Mouse (Mus musculus): ENCODE measurements around the gene Tdg. TPM values are rescaled to one million over a fixed set of nuclear protein-coding genes. Genes with fewer than 3 reads are reported as not detected.

Gene Tdg
- polyA plus RNA-seq, 1 experiment from 2014 or later, result 27.5 TPM

DNA sequence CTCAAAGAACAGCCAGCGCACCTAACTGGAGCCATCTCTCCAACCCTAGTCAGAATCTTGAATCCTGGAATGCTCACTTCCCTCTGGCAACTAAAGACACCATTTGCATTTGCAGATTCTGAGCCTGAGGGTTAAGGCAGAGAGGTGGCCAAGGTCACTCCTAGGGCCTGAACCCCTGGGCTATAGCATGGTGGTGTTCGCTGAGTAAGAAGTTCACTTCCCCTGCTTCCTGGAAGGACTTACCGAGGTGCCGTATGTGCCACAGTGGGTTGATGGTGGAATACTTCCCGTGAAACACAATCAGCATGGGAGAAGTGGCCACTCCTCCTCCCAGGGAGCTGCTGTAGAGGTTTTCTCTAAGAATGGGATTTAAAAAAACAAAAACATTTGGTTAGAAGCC lies 23.0 kb downstream of the Tdg start:
- Histone ChIP-seq H3K36me3 (ENCODE audit: control insufficient read depth, insufficient read depth) (peaks cover 5% of the 10 kb centered on the region), H3K27me3 (ENCODE audit: control insufficient read depth, insufficient read depth, low read depth, low read length) (no peaks in the 10 kb centered on the region), H3K9ac (ENCODE audit: low read depth, low read length) (no peak overlapping the region), H3K9me3 (replicated peaks; ENCODE audit: control insufficient read depth, low read length) (no peaks in the 10 kb centered on the region), H3K4me1 (ENCODE audit: control insufficient read depth, low read depth, low read length) (no peaks in the 10 kb centered on the region), H3K4me2 (ENCODE audit: low read depth, low read length) (no peak overlapping the region), H3K27ac (ENCODE audit: low read length) (no peak overlapping the region), H3K4me3 (ENCODE audit: low read depth, low read length) (no peak overlapping the region)
- 63% methylated on average over 5 of the region's 5 CpGs for WGBS (ENCODE audit: insufficient replicate concordance)
- ATAC-seq (ENCODE audit: low read depth), result no peak

DNA sequence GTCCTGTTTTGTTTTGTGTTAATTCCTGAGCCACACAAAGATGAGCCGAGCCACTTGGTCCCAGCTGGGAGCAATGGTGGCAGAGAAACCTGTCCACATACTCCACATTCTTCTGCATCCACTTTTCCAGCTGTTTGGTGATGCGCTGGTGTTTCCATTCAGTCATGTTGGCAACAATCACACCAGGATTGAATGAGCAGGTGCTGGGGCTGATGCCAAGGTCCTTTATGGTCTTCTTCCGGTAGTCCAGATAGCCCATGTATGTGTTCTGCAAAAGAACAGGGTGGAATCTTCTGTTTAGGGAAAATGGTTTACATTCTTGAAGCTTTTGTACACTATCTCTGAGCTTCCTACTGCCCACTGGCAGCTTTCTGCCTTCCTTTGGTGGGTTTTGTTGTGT lies 25.0 kb downstream of the Tdg start:
- H3K27me3 ChIP-seq (ENCODE audit: control insufficient read depth, insufficient read depth, low read depth, low read length), result no peaks in the 10 kb centered on the region
- no peak overlapping the region for H3K4me2 ChIP-seq (ENCODE audit: low read depth, low read length)
- no peak overlapping the region for H3K4me3 ChIP-seq (ENCODE audit: low read depth, low read length)
- H3K27ac ChIP-seq (ENCODE audit: low read length), result no peak overlapping the region
- no peaks in the 10 kb centered on the region for H3K9me3 ChIP-seq (replicated peaks; ENCODE audit: control insufficient read depth, low read length)
- H3K36me3 ChIP-seq (ENCODE audit: control insufficient read depth, insufficient read depth), result peaks cover 3% of the 10 kb centered on the region
- no peak for ATAC-seq (ENCODE audit: low read depth)
- no peak overlapping the region for H3K9ac ChIP-seq (ENCODE audit: low read depth, low read length)
- H3K4me1 ChIP-seq (ENCODE audit: control insufficient read depth, low read depth, low read length), result no peaks in the 10 kb centered on the region
- 73% methylated on average over 3 of the region's 3 CpGs for whole genome bisulfite sequencing (ENCODE audit: insufficient replicate concordance)

DNA sequence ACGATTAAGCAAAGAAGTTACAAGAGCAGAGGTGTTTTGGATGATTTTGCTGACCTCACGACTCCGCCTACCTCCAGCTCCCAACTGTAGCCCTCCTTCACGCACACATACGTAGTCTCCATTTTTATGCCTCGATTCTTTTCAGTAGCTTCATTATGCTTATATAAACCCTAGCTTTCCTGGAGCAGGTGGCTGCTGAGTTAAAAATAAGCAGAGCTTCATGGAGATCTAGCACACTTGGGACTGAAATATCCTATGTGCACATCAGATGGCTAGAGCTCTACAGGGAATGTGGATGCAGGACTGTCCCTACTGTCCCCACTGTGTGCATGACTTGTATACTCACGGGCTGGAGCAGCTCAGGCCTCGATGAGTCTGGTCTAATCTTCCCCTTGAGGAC lies 32.2 kb downstream of the Tdg start:
- Histone ChIP-seq H3K27ac (ENCODE audit: low read length) (no peak overlapping the region), H3K36me3 (ENCODE audit: control insufficient read depth, insufficient read depth) (no peaks in the 10 kb centered on the region), H3K9ac (ENCODE audit: low read depth, low read length) (no peak overlapping the region), H3K27me3 (ENCODE audit: control insufficient read depth, insufficient read depth, low read depth, low read length) (no peaks in the 10 kb centered on the region), H3K4me1 (ENCODE audit: control insufficient read depth, low read depth, low read length) (peaks cover 6% of the 10 kb centered on the region), H3K4me3 (ENCODE audit: low read depth, low read length) (no peak overlapping the region), H3K9me3 (replicated peaks; ENCODE audit: control insufficient read depth, low read length) (no peaks in the 10 kb centered on the region), H3K4me2 (ENCODE audit: low read depth, low read length) (no peak overlapping the region)
- WGBS (ENCODE audit: insufficient replicate concordance), result 66% methylated on average over 8 of the region's 8 CpGs
- ATAC-seq (ENCODE audit: low read depth), result no peak

DNA sequence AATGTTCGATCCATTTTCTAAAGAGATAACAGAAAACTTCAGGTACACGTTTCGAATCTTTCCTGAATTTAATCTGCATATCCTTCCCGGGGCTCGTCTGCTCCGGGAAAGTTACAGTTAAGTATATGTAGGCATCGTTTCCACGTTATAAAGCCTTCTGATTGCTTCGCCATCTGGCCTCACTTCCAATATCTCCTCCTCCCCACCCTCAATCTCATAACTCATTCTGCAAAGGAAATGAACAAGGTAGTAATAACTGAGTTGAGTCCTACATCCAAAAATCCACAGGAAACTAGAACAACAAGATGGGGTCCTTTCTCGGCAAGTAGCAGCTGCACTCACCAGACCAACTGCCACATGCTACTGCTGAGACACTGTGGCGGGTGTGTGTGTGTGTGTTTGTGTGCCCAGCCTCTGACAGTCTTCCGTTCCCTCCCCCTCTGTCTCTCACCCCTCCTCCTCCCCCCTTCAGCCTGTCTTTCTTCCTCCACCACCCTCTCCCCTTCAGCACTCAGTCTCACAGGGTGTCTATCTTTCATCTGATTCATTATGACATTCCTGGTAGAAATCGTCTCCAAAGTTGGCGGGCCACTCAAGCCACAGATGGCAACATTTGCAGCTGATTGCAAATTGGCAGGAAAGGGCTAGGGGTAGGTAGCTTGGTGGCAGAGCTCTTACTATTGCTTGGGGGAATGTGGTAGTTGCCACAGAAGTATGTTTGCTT lies 32.8 kb downstream of the Tdg start:
- no peak overlapping the region for H3K4me3 ChIP-seq (ENCODE audit: low read depth, low read length)
- no peak overlapping the region for H3K27ac ChIP-seq (ENCODE audit: low read length)
- peaks cover 6% of the 10 kb centered on the region for H3K4me1 ChIP-seq (ENCODE audit: control insufficient read depth, low read depth, low read length)
- no peaks in the 10 kb centered on the region for H3K36me3 ChIP-seq (ENCODE audit: control insufficient read depth, insufficient read depth)
- no peak overlapping the region for H3K9ac ChIP-seq (ENCODE audit: low read depth, low read length)
- H3K9me3 ChIP-seq (replicated peaks; ENCODE audit: control insufficient read depth, low read length), result no peaks in the 10 kb centered on the region
- H3K27me3 ChIP-seq (ENCODE audit: control insufficient read depth, insufficient read depth, low read depth, low read length), result no peaks in the 10 kb centered on the region
- ATAC-seq (ENCODE audit: low read depth), result no peak
- 57% methylated on average over 14 of the region's 14 CpGs for WGBS (ENCODE audit: insufficient replicate concordance)
- H3K4me2 ChIP-seq (ENCODE audit: low read depth, low read length), result no peak overlapping the region

DNA sequence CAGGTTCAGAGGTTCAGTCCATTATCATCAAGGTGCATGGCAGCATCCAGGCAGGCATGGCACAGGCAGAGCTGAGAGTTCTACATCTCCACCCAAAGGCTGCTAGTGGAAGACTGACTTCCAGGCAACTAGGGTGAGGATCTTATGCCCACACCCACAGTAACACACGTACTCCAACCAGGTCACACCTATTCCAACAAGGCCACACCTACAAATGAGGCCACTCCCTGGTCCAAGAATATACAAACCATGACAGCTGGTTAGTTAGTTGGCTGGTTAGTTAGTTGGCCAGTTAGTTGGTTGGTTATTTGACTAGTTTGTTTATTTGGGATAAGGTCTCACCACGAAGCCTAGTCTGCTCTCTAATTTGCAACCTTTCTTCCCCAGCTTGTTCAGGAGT lies 33.7 kb downstream of the Tdg start:
- ATAC-seq (ENCODE audit: low read depth), result no peak
- Histone ChIP-seq H3K9me3 (replicated peaks; ENCODE audit: control insufficient read depth, low read length) (no peaks in the 10 kb centered on the region), H3K27ac (ENCODE audit: low read length) (no peak overlapping the region), H3K36me3 (ENCODE audit: control insufficient read depth, insufficient read depth) (no peaks in the 10 kb centered on the region), H3K4me2 (ENCODE audit: low read depth, low read length) (no peak overlapping the region), H3K4me3 (ENCODE audit: low read depth, low read length) (no peak overlapping the region), H3K9ac (ENCODE audit: low read depth, low read length) (no peak overlapping the region), H3K27me3 (ENCODE audit: control insufficient read depth, insufficient read depth, low read depth, low read length) (no peaks in the 10 kb centered on the region), H3K4me1 (ENCODE audit: control insufficient read depth, low read depth, low read length) (peaks cover 6% of the 10 kb centered on the region)
- WGBS (ENCODE audit: insufficient replicate concordance), result 51% methylated on average over 2 of the region's 2 CpGs

DNA sequence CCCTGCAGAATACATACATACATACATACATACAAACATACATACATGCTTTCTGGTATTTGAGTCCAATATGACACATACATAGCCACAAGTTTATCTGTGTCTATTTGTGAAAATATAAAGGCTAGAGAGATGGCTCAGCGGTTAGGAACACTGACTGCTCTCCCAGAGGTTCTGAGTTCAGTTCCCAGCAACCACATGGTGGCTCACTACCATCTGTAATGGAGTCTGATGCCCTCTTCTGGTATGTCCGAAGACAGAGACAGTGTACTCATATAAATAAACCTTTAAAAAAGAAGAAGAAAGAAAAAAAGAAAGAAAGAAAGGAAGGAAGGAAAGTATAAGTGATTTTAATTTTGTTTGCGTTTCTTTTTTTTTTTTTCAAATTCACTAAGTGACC lies 36.3 kb downstream of the Tdg start:
- Histone ChIP-seq H3K4me3 (ENCODE audit: low read depth, low read length) (no peak overlapping the region), H3K4me2 (ENCODE audit: low read depth, low read length) (no peak overlapping the region)
- WGBS (ENCODE audit: insufficient replicate concordance), result 54% methylated on average over 3 of the region's 3 CpGs

DNA sequence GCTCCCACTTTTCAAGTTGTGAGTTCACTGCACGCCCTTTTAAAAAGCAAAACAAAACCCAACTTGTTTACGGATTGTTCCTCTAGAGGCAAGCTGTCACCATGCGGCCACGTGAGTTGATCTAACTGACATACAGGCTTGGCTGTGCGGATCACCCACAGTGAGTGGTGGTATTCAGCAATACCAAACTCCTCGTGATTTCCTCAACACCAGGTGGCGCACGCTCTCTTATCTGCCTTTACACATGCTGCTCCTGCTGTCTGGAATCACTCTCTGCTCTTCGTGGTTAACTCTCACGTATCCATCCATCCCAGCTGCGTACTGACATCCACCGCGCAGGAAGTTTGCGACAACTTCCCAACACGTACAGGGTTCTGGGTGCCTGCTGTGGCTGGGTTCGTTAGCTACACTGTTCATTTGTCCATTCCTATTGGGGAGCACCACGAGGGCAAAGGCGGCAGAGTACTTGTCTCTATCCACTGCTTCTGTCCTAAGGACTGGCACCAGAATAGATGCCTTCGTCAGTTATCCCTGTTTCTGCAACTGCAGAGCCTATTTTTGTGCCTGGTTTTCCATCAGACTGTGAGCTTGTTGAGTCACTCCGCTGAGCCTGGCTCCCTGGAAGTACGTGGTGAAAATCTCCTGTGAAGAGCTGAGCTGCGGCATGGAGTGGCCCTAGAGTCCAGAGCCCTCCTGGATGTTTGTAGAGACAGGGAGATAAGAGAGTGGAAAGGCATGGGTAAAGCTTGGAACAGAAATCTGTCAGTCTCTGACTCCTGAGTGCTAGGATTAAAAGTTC lies 37.0 kb downstream of the Tdg start:
- H3K4me3 ChIP-seq (ENCODE audit: low read depth, low read length), result no peak overlapping the region
- peak overlapping the region; percentile 49 for H3K4me2 ChIP-seq (ENCODE audit: low read depth, low read length)
- no peak overlapping the region for H3K27ac ChIP-seq (ENCODE audit: low read length)
- H3K9ac ChIP-seq (ENCODE audit: low read depth, low read length), result peak overlapping the region; percentile 24; the same call in 1 of the 2 replicates
- WGBS (ENCODE audit: insufficient replicate concordance), result 14% methylated on average over 22 of the region's 22 CpGs
- no peaks in the 10 kb centered on the region for H3K27me3 ChIP-seq (ENCODE audit: control insufficient read depth, insufficient read depth, low read depth, low read length)
- H3K4me1 ChIP-seq (ENCODE audit: control insufficient read depth, low read depth, low read length), result peaks cover 6% of the 10 kb centered on the region
- ATAC-seq (ENCODE audit: low read depth), result peak; percentile 71
- no peaks in the 10 kb centered on the region for H3K36me3 ChIP-seq (ENCODE audit: control insufficient read depth, insufficient read depth)
- no peaks in the 10 kb centered on the region for H3K9me3 ChIP-seq (replicated peaks; ENCODE audit: control insufficient read depth, low read length)

More for the DNA sequence above, 36.3 kb downstream of the Tdg start:
- Histone ChIP-seq H3K27ac (ENCODE audit: low read length) (no peak overlapping the region), H3K9ac (ENCODE audit: low read depth, low read length) (no peak overlapping the region), H3K4me1 (ENCODE audit: control insufficient read depth, low read depth, low read length) (peaks cover 6% of the 10 kb centered on the region), H3K27me3 (ENCODE audit: control insufficient read depth, insufficient read depth, low read depth, low read length) (no peaks in the 10 kb centered on the region), H3K9me3 (replicated peaks; ENCODE audit: control insufficient read depth, low read length) (no peaks in the 10 kb centered on the region), H3K36me3 (ENCODE audit: control insufficient read depth, insufficient read depth) (no peaks in the 10 kb centered on the region)
- no peak for ATAC-seq (ENCODE audit: low read depth)

DNA sequence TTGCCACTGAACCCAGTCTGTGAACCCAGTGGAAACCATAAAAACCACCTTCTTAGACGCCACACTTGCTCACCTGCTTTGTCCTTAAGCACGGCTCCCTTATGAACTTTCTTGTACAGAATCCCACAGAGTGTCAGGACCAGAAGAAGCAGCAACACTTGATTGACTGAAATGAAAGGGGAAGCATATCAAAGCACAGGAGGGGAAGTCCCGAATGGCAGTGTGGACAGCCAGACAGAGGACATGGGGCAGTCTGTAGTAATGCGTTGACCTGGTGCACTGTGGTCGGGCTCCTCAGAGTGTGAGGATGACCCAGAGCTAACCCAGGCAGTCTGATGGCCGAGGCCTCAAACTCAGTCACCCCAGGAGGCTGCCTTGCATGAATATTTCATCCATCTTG lies 40.6 kb downstream of the Tdg start:
- Histone ChIP-seq H3K36me3 (ENCODE audit: control insufficient read depth, insufficient read depth) (no peaks in the 10 kb centered on the region), H3K4me1 (ENCODE audit: control insufficient read depth, low read depth, low read length) (peaks cover 6% of the 10 kb centered on the region), H3K27me3 (ENCODE audit: control insufficient read depth, insufficient read depth, low read depth, low read length) (no peaks in the 10 kb centered on the region), H3K9ac (ENCODE audit: low read depth, low read length) (no peak overlapping the region), H3K9me3 (replicated peaks; ENCODE audit: control insufficient read depth, low read length) (no peaks in the 10 kb centered on the region), H3K4me3 (ENCODE audit: low read depth, low read length) (no peak overlapping the region), H3K27ac (ENCODE audit: low read length) (no peak overlapping the region), H3K4me2 (ENCODE audit: low read depth, low read length) (no peak overlapping the region)
- WGBS (ENCODE audit: insufficient replicate concordance), result 39% methylated on average over 6 of the region's 6 CpGs
- no peak for ATAC-seq (ENCODE audit: low read depth)

DNA sequence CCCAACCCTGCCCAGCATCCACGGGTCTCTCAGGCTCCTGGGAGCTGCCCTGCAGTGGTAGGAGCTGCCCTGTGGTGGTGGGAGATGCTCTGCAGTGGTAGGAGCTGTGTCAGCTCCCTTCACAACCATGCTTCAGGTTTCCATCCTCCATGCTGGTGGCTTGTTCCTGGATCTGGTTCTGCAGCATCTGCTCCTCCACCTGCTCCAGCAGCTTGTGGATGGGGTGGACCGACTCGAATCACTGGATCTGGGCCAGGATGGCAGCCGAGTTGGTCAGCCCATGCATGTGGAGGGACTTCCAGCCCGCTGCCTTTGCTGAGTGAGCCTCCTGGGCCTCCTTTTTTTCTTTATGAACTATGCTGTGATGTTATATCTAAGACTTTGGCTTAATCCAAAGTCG lies 47.3 kb downstream of the Tdg start:
- H3K27me3 ChIP-seq (ENCODE audit: control insufficient read depth, insufficient read depth, low read depth, low read length), result no peaks in the 10 kb centered on the region
- ATAC-seq (ENCODE audit: low read depth), result no peak
- 59% methylated on average over 6 of the region's 6 CpGs for WGBS (ENCODE audit: insufficient replicate concordance)

More for the DNA sequence above, 47.3 kb downstream of the Tdg start:
- H3K36me3 ChIP-seq (ENCODE audit: control insufficient read depth, insufficient read depth), result no peaks in the 10 kb centered on the region
- H3K4me2 ChIP-seq (ENCODE audit: low read depth, low read length), result no peak overlapping the region
- no peaks in the 10 kb centered on the region for H3K9me3 ChIP-seq (replicated peaks; ENCODE audit: control insufficient read depth, low read length)
- no peaks in the 10 kb centered on the region for H3K4me1 ChIP-seq (ENCODE audit: control insufficient read depth, low read depth, low read length)
- H3K9ac ChIP-seq (ENCODE audit: low read depth, low read length), result no peak overlapping the region
- H3K4me3 ChIP-seq (ENCODE audit: low read depth, low read length), result no peak overlapping the region
- H3K27ac ChIP-seq (ENCODE audit: low read length), result no peak overlapping the region

Data from liver, embryonic 16.5 days (tissue).